Mouse (Mus musculus) MEL (cell line): Measurements from ENCODE around the gene Myh7. TPM values are rescaled to one million over a fixed set of nuclear protein-coding genes. Genes with fewer than 3 reads are reported as not detected.
"Not testable (repeated sequence)": the region's sequence is repeated elsewhere in the genome, so short reads cannot be mapped to it uniquely, and the experiment has no call there.

Source experiments
- DNase-seq: peaks from one replicate; pipeline ENCODE4 v3.0.0; 2011; ENCODE audit warnings: low read depth, low spot score
- H3K27ac ChIP-seq: 2 replicates; pipeline ENCODE4 v1.5.1; 2012; ENCODE audit warnings: low read depth, mild to moderate bottlenecking, control low read depth, low read length, moderate library complexity; ENCODE audit not compliant: control insufficient read depth
- H3K27me3 ChIP-seq, 2 experiments: fragments of 150-350 bp in 1 of 2; sonication (generic) in 1 of 2; 2 replicates each; pipeline ENCODE4 v1.6.1; 2012; ENCODE audit warnings: low read length in 2 of 2, mild to moderate bottlenecking in 2 of 2, improper control_type of control experiment in 1 of 2, moderate library complexity in 1 of 2; ENCODE audit not compliant: insufficient read depth in 2 of 2, control insufficient read depth in 1 of 2
- H3K36me3 ChIP-seq, 2 experiments: 2 replicates each; pipeline ENCODE4 v1.6.1; 2012 to 2014; ENCODE audit warnings: low read length in 2 of 2, improper control_type of control experiment in 1 of 2, inconsistent platforms in 1 of 2, mild to moderate bottlenecking in 1 of 2; ENCODE audit not compliant: insufficient read depth in 2 of 2, control insufficient read depth in 1 of 2
- H3K4me1 ChIP-seq, 2 experiments: fragments of 150-350 bp in 1 of 2; sonication (generic) in 1 of 2; 2 replicates each; pipeline ENCODE4 v1.6.1; 2012; ENCODE audit warnings: low read length in 2 of 2, improper control_type of control experiment in 1 of 2, mild to moderate bottlenecking in 1 of 2; ENCODE audit not compliant: insufficient read depth in 2 of 2, control insufficient read depth in 1 of 2
- H3K4me3 ChIP-seq, 2 experiments: fragments of 150-350 bp in 1 of 2; sonication (generic) in 1 of 2; 2 replicates each; pipeline ENCODE4 v1.5.1; 2012; ENCODE audit warnings: low read depth in 2 of 2, low read length in 2 of 2, mild to moderate bottlenecking in 2 of 2, moderate library complexity in 2 of 2, control low read depth in 1 of 2, improper control_type of control experiment in 1 of 2; ENCODE audit not compliant: control insufficient read depth in 1 of 2, insufficient read depth in 1 of 2
- H3K79me2 ChIP-seq: 2 replicates; pipeline ENCODE4 v1.6.1; 2012; ENCODE audit warnings: mild to moderate bottlenecking, low read length, moderate library complexity; ENCODE audit not compliant: control insufficient read depth, poor library complexity, insufficient read depth
- H3K9ac ChIP-seq: 2 replicates; pipeline ENCODE4 v1.6.1; 2012; ENCODE audit warnings: low read depth, mild to moderate bottlenecking, control low read depth, low read length, moderate library complexity; ENCODE audit not compliant: control insufficient read depth, poor library complexity, severe bottlenecking
- H3K9me3 ChIP-seq: fragments of 150-350 bp; sonication (generic); replicated peaks from 2 replicates; pipeline ENCODE4 v1.6.1; 2012; ENCODE audit warnings: mild to moderate bottlenecking, low read length, improper control_type of control experiment, moderate library complexity; ENCODE audit not compliant: insufficient read depth
- CTCF ChIP-seq, 3 experiments: IDR thresholded peaks in 2 of 3; conservative IDR thresholded peaks in 1 of 3; 2 replicates each; pipeline ENCODE4 v1.5.1; 2011 to 2012; ENCODE audit warnings: low read length in 3 of 3, low read depth in 2 of 3, mild to moderate bottlenecking in 2 of 3, improper control_type of control experiment in 1 of 3, inconsistent platforms in 1 of 3, mixed read lengths in 1 of 3, moderate library complexity in 1 of 3; ENCODE audit not compliant: control insufficient read depth in 1 of 3, insufficient read depth in 1 of 3, poor library complexity in 1 of 3, severe bottlenecking in 1 of 3
- EP300 ChIP-seq, 2 experiments: IDR thresholded peaks; 2 replicates each; pipeline ENCODE4 v1.6.1; 2011; ENCODE audit warnings: improper control_type of control experiment in 2 of 2, low read length in 2 of 2, low read depth in 1 of 2, mild to moderate bottlenecking in 1 of 2
- ETS1 ChIP-seq: IDR thresholded peaks from 2 replicates; pipeline ENCODE4 v1.6.1; 2012; ENCODE audit warnings: low read depth, mild to moderate bottlenecking, inconsistent platforms, low read length, improper control_type of control experiment, moderate library complexity
- GATA1 ChIP-seq: IDR thresholded peaks from 2 replicates; pipeline ENCODE4 v1.6.1; 2011; ENCODE audit warnings: low read depth, low read length, improper control_type of control experiment
- HCFC1 ChIP-seq: IDR thresholded peaks from 2 replicates; pipeline ENCODE4 v1.6.1; 2012; ENCODE audit warnings: low read depth, mild to moderate bottlenecking, inconsistent platforms, low read length, improper control_type of control experiment, moderate library complexity
- KAT2A ChIP-seq: conservative IDR thresholded peaks from 2 replicates; pipeline ENCODE4 v1.6.1; 2012; ENCODE audit warnings: low read depth, low read length, improper control_type of control experiment, inconsistent platforms
- MYB ChIP-seq: IDR thresholded peaks from 2 replicates; pipeline ENCODE4 v1.6.1; 2011; ENCODE audit warnings: mild to moderate bottlenecking, low read depth, low read length, improper control_type of control experiment
- MYC ChIP-seq: IDR thresholded peaks from 2 replicates; pipeline ENCODE4 v1.6.1; 2011; ENCODE audit warnings: low read depth, mild to moderate bottlenecking, low read length, improper control_type of control experiment, moderate library complexity
- NELFE ChIP-seq: IDR thresholded peaks from 2 replicates; pipeline ENCODE4 v1.6.1; 2011; ENCODE audit warnings: low read depth, low read length, improper control_type of control experiment
- NRF1 ChIP-seq: IDR thresholded peaks from 2 replicates; pipeline ENCODE4 v1.6.1; 2014; ENCODE audit warnings: low read depth, mild to moderate bottlenecking, inconsistent platforms, low read length, improper control_type of control experiment, moderate library complexity; ENCODE audit not compliant: poor library complexity, insufficient read depth, severe bottlenecking
- POLR2AphosphoS2 ChIP-seq: IDR thresholded peaks from 2 replicates; pipeline ENCODE4 v1.6.1; 2011; ENCODE audit warnings: low read length, improper control_type of control experiment
- RAD21 ChIP-seq: IDR thresholded peaks from 2 replicates; pipeline ENCODE4 v1.6.1; 2011; ENCODE audit warnings: mild to moderate bottlenecking, low read depth, low read length, improper control_type of control experiment
- SIN3A ChIP-seq: IDR thresholded peaks from 2 replicates; pipeline ENCODE4 v1.6.1; 2012; ENCODE audit warnings: low read length, improper control_type of control experiment, inconsistent platforms
- TAL1 ChIP-seq: IDR thresholded peaks from 2 replicates; pipeline ENCODE4 v1.6.1; 2012; ENCODE audit warnings: mild to moderate bottlenecking, inconsistent platforms, low read length, moderate library complexity, mixed read lengths
- UBTF ChIP-seq: IDR thresholded peaks from 2 replicates; pipeline ENCODE4 v1.6.1; 2012; ENCODE audit warnings: low read depth, mild to moderate bottlenecking, inconsistent platforms, low read length, improper control_type of control experiment, moderate library complexity, borderline replicate concordance; ENCODE audit not compliant: insufficient read depth
- USF1 ChIP-seq: IDR thresholded peaks from 2 replicates; pipeline ENCODE4 v1.6.1; 2014; ENCODE audit warnings: low read depth, mild to moderate bottlenecking, inconsistent platforms, low read length, improper control_type of control experiment, moderate library complexity
- ZC3H11A ChIP-seq: IDR thresholded peaks from 2 replicates; pipeline ENCODE4 v1.6.1; 2012; ENCODE audit warnings: low read depth, mild to moderate bottlenecking, inconsistent platforms, low read length, improper control_type of control experiment
- ZKSCAN1 ChIP-seq: IDR thresholded peaks from 2 replicates; pipeline ENCODE4 v1.6.1; 2012; ENCODE audit warnings: low read depth, mild to moderate bottlenecking, inconsistent platforms, low read length, improper control_type of control experiment, moderate library complexity
- ZMIZ1 ChIP-seq: IDR thresholded peaks from 2 replicates; pipeline ENCODE4 v1.6.1; 2012; ENCODE audit warnings: low read depth, mild to moderate bottlenecking, inconsistent platforms, low read length, improper control_type of control experiment, moderate library complexity
- polyA plus RNA-seq, 2 experiments: library from polyadenylated mRNA; stranded (reverse) in 1 of 2; unstranded in 1 of 2; fragments of >175 nt in 1 of 2; fragments of >200 nt in 1 of 2; gene quantifications; 2 replicates each; pipeline versions ENCODE4 v1.2.1 to v1.2.4; 2012; ENCODE audit warnings: low replicate concordance in 2 of 2, low read depth in 1 of 2; ENCODE audit not compliant: insufficient read length in 2 of 2, insufficient read depth in 1 of 2, missing spikeins in 1 of 2
- total RNA-seq: library from RNA; depleted of rRNA; stranded (reverse); fragments of 300-350 nt; gene quantifications from 2 replicates; pipeline ENCODE4 v1.2.3, GENCODE M21; 2012

Myh7 gene
- total and polyA plus RNA-seq, 3 experiments: not detected

DNA sequence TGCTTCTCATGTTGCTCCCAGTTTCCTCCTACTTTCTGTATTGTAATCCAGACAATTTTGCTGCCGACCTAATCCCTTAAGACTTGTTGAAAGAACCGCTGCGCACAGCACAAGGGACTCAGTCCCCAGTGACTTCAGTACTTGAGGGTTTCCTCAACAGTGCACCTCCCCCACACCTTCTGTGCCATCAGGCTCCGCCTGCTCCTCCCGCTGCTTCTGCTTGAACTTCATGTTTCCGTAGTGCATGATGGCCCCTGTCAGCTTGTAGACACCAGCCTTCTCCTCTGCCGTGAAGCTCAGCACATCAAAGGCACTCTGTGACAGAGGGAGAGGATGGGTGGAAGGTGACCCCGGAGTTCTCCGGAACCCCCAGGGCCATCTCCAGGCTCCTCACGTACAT lies 33.7 kb downstream of the Myh7 start:
- no peak for DNase-seq
- Histone ChIP-seq H3K36me3 (no peaks in the 10 kb centered on the region), H3K4me1 (no peaks in the 10 kb centered on the region), H3K27me3 (peaks cover 0 to 1% of the 10 kb centered on the region in 2 experiments; a peak in 3 of 4 replicates), H3K27ac (no peak overlapping the region), H3K4me3 (no peak overlapping the region), H3K9ac (no peak overlapping the region), H3K79me2 (no peaks in the 10 kb centered on the region), H3K9me3 (no peaks in the 10 kb centered on the region)
- no peak for TF ChIP-seq POLR2AphosphoS2
- TF ChIP-seq TAL1: no peak
- TF ChIP-seq KAT2A: no peak
- no peak for TF ChIP-seq EP300 (IDR thresholded peaks at IDR 0.05; ENCODE audit: low read depth in 1 of 2, low read length in 2 of 2)
- TF ChIP-seq HCFC1: no peak
- TF ChIP-seq NRF1: no peak
- TF ChIP-seq ETS1: no peak
- TF ChIP-seq ZC3H11A: no peak

DNA sequence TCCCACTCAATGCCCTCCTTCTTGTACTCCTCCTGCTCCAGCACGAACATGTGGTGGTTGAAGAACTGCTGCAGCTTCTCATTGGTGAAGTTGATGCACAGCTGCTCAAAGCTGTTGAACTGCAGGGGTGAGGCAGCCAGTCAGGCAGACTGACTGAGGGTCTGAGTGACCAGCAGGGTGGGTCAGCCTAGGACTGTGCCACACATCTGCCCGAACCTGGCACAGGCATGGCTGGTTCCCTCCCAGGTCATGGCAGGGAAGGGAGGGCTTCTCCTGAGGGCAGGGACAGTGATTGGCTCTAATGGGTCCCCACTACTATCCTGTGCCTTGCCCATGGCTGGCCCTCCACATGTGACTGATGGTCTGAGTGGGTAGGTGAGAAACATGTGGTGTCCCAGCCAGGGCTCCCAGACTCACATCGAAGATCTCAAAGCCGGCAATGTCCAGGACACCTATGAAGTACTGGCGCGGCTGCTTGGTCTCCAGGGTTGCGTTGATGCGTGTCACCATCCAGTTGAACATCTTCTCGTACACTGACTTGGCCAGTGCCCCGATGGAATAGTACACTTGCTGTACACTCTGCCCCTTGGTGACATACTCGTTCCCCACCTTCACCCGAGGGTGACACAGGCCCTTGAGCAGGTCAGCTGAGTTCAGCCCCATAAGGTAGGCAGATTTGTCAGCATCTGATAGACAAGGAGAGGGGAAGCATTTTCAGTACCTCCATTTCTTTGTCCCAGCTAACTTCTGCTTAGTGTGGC lies 34.4 kb downstream of the Myh7 start:
- H3K27ac ChIP-seq, H3K27me3 ChIP-seq, H3K36me3 ChIP-seq, H3K4me3 ChIP-seq, H3K79me2 ChIP-seq, H3K9me3 ChIP-seq, DNase-seq, H3K9ac ChIP-seq, H3K4me1 ChIP-seq: not testable (repeated sequence)

GRCm38 (mm10) chr14:54959197-54959596 lies 35.2 kb downstream of the Myh7 start:
- DNase-seq: no peak
- Histone ChIP-seq H3K9ac (no peak overlapping the region), H3K4me3 (no peak overlapping the region), H3K27ac (no peak overlapping the region), H3K4me1 (no peaks in the 10 kb centered on the region), H3K27me3 (peaks cover 0 to 2% of the 10 kb centered on the region in 2 experiments; a peak in 2 of 4 replicates), H3K36me3 (no peaks in the 10 kb centered on the region), H3K9me3 (no peaks in the 10 kb centered on the region), H3K79me2 (no peaks in the 10 kb centered on the region)
- no peak for TF ChIP-seq NELFE
- no peak for TF ChIP-seq GATA1
- TF ChIP-seq ZKSCAN1: no peak
- no peak for TF ChIP-seq ETS1
- TF ChIP-seq UBTF: no peak
- TF ChIP-seq MYB: no peak
- TF ChIP-seq TAL1: no peak
- TF ChIP-seq CTCF (IDR thresholded peaks at IDR 0.05 in 2 of 3, conservative IDR thresholded peaks at IDR 0.05 in 1 of 3; ENCODE audit: control insufficient read depth in 1 of 3, insufficient read depth in 1 of 3, low read depth in 2 of 3, low read length in 3 of 3, poor library complexity in 1 of 3, severe bottlenecking in 1 of 3): no peak
- TF ChIP-seq MYC: no peak
- TF ChIP-seq USF1: no peak
- no peak for TF ChIP-seq HCFC1
- TF ChIP-seq RAD21: no peak
- TF ChIP-seq ZMIZ1: no peak
- no peak for TF ChIP-seq KAT2A
- no peak for TF ChIP-seq SIN3A
